Mouse (Mus musculus): ENCODE data around the gene P3h4. TPM values are rescaled to one million over a fixed set of nuclear protein-coding genes. Genes with fewer than 3 reads are reported as not detected.

The P3h4 gene
- polyA plus RNA-seq, 1 experiment: 0.67 TPM

- Histone ChIP-seq H3K4me3 (ENCODE audit: insufficient read depth, low read length) (no peak overlapping the region), H3K27ac (ENCODE audit: insufficient read depth, low read depth, low read length) (no peak overlapping the region), H3K4me1 (ENCODE audit: control insufficient read depth, insufficient read depth, low read length) (no peaks in the 10 kb centered on the region)
- TF ChIP-seq POLR2A (IDR thresholded peaks at IDR 0.05; ENCODE audit: borderline replicate concordance, low read depth, low read length): no peak
- no peak for TF ChIP-seq CTCF (IDR thresholded peaks at IDR 0.05; ENCODE audit: low read depth, low read length)
Measured at GRCm38 (mm10) chr11:100409686-100410085, 5.0 kb downstream of the P3h4 start.

GRCm38 (mm10) chr11:100408835-100409462 is 5.7 kb downstream of the P3h4 start:
- TF ChIP-seq POLR2A (IDR thresholded peaks at IDR 0.05; ENCODE audit: borderline replicate concordance, low read depth, low read length) (no peak), CTCF (IDR thresholded peaks at IDR 0.05; ENCODE audit: low read depth, low read length) (no peak)
- no peak overlapping the region for H3K4me3 ChIP-seq (ENCODE audit: insufficient read depth, low read length)
- no peaks in the 10 kb centered on the region for H3K4me1 ChIP-seq (ENCODE audit: control insufficient read depth, insufficient read depth, low read length)
- H3K27ac ChIP-seq (ENCODE audit: insufficient read depth, low read depth, low read length): no peak overlapping the region

- no peaks in the 10 kb centered on the region for H3K4me1 ChIP-seq (ENCODE audit: control insufficient read depth, insufficient read depth, low read length)
- H3K27ac ChIP-seq (ENCODE audit: insufficient read depth, low read depth, low read length): no peak overlapping the region
- TF ChIP-seq CTCF (IDR thresholded peaks at IDR 0.05; ENCODE audit: low read depth, low read length) (peak; percentile 79), POLR2A (IDR thresholded peaks at IDR 0.05; ENCODE audit: borderline replicate concordance, low read depth, low read length) (no peak)
Measured at GRCm38 (mm10) chr11:100408076-100408834, 6.4 kb downstream of the P3h4 start.

GRCm38 (mm10) chr11:100406995-100407705 is 7.5 kb downstream of the P3h4 start:
- Histone ChIP-seq H3K4me3 (ENCODE audit: insufficient read depth, low read length) (no peak overlapping the region), H3K27ac (ENCODE audit: insufficient read depth, low read depth, low read length) (no peak overlapping the region), H3K4me1 (ENCODE audit: control insufficient read depth, insufficient read depth, low read length) (no peaks in the 10 kb centered on the region; the same call in 1 of the 2 replicates)
- no peak for TF ChIP-seq CTCF (IDR thresholded peaks at IDR 0.05; ENCODE audit: low read depth, low read length)
- no peak for TF ChIP-seq POLR2A (IDR thresholded peaks at IDR 0.05; ENCODE audit: borderline replicate concordance, low read depth, low read length)

More at GRCm38 (mm10) chr11:100408076-100408834, 6.4 kb downstream of the P3h4 start:
- no peak overlapping the region for H3K4me3 ChIP-seq (ENCODE audit: insufficient read depth, low read length)

GRCm38 (mm10) chr11:100406273-100406672 is 8.4 kb downstream of the P3h4 start:
- no peak for TF ChIP-seq POLR2A (IDR thresholded peaks at IDR 0.05; ENCODE audit: borderline replicate concordance, low read depth, low read length)
- no peak overlapping the region for H3K4me3 ChIP-seq (ENCODE audit: insufficient read depth, low read length)
- H3K27ac ChIP-seq (ENCODE audit: insufficient read depth, low read depth, low read length): no peak overlapping the region
- peaks cover 3% of the 10 kb centered on the region for H3K4me1 ChIP-seq (ENCODE audit: control insufficient read depth, insufficient read depth, low read length)

- TF ChIP-seq CTCF (IDR thresholded peaks at IDR 0.05; ENCODE audit: low read depth, low read length): no peak
- no peak for TF ChIP-seq POLR2A (IDR thresholded peaks at IDR 0.05; ENCODE audit: borderline replicate concordance, low read depth, low read length)
- no peak overlapping the region for H3K27ac ChIP-seq (ENCODE audit: insufficient read depth, low read depth, low read length)
- H3K4me3 ChIP-seq (ENCODE audit: insufficient read depth, low read length): no peak overlapping the region
- peaks cover 16% of the 10 kb centered on the region for H3K4me1 ChIP-seq (ENCODE audit: control insufficient read depth, insufficient read depth, low read length)
Measured at GRCm38 (mm10) chr11:100404456-100405074, 10.1 kb downstream of the P3h4 start.

GRCm38 (mm10) chr11:100403445-100404134 is 11.0 kb downstream of the P3h4 start:
- H3K27ac ChIP-seq (ENCODE audit: insufficient read depth, low read depth, low read length): no peak overlapping the region
- H3K4me3 ChIP-seq (ENCODE audit: insufficient read depth, low read length): no peak overlapping the region
- H3K4me1 ChIP-seq (ENCODE audit: control insufficient read depth, insufficient read depth, low read length): peaks cover 18% of the 10 kb centered on the region
- TF ChIP-seq CTCF (IDR thresholded peaks at IDR 0.05; ENCODE audit: low read depth, low read length): no peak
- no peak for TF ChIP-seq POLR2A (IDR thresholded peaks at IDR 0.05; ENCODE audit: borderline replicate concordance, low read depth, low read length)

GRCm38 (mm10) chr11:100402682-100403081 is 12.0 kb downstream of the P3h4 start:
- H3K4me3 ChIP-seq (ENCODE audit: insufficient read depth, low read length): no peak overlapping the region
- H3K4me1 ChIP-seq (ENCODE audit: control insufficient read depth, insufficient read depth, low read length): peaks cover 18% of the 10 kb centered on the region
- H3K27ac ChIP-seq (ENCODE audit: insufficient read depth, low read depth, low read length): no peak overlapping the region
- TF ChIP-seq CTCF (IDR thresholded peaks at IDR 0.05; ENCODE audit: low read depth, low read length): no peak
- no peak for TF ChIP-seq POLR2A (IDR thresholded peaks at IDR 0.05; ENCODE audit: borderline replicate concordance, low read depth, low read length)

GRCm38 (mm10) chr11:100402240-100402639 is 12.4 kb downstream of the P3h4 start:
- no peak overlapping the region for H3K27ac ChIP-seq (ENCODE audit: insufficient read depth, low read depth, low read length)
- TF ChIP-seq CTCF (IDR thresholded peaks at IDR 0.05; ENCODE audit: low read depth, low read length): no peak
- TF ChIP-seq POLR2A (IDR thresholded peaks at IDR 0.05; ENCODE audit: borderline replicate concordance, low read depth, low read length): no peak
- H3K4me1 ChIP-seq (ENCODE audit: control insufficient read depth, insufficient read depth, low read length): peaks cover 18% of the 10 kb centered on the region
- no peak overlapping the region for H3K4me3 ChIP-seq (ENCODE audit: insufficient read depth, low read length)

Measured in bone marrow macrophage, adult 2 months (primary cell).